Mouse (Mus musculus) neutrophil, adult 83 days (primary cell): ENCODE results near the gene Rbm31y. TPM values are rescaled to one million over a fixed set of nuclear protein-coding genes. Genes with fewer than 3 reads are reported as not detected.

ENCODE experiments used
- total RNA-seq, 2 experiments: library from RNA; stranded (reverse); gene quantifications; one replicate each; pipeline ENCODE4 v1.2.4; 2023

Rbm31y gene
- total RNA-seq = not detected

GRCm38 (mm10) chrY:17400461-17400860 lies at the start of gene Rbm31y:
Rbm31y (plus strand) TSS chrY:17400761.

